Mouse (Mus musculus): ENCODE data around the gene Myl4. TPM values are rescaled to one million over a fixed set of nuclear protein-coding genes. Genes with fewer than 3 reads are reported as not detected.

The Myl4 gene
- polyA plus RNA-seq, 1 experiment from 2014 or later: 115 TPM

- Histone ChIP-seq H3K4me2 (ENCODE audit: low read depth, low read length) (no peak overlapping the region), H3K27me3 (ENCODE audit: control insufficient read depth, insufficient read depth, low read depth, low read length) (no peaks in the 10 kb centered on the region), H3K4me3 (ENCODE audit: low read length) (no peak overlapping the region), H3K9me3 (ENCODE audit: control insufficient read depth, low read length) (no peaks in the 10 kb centered on the region), H3K27ac (ENCODE audit: low read length) (no peak overlapping the region), H3K36me3 (ENCODE audit: control insufficient read depth, insufficient read depth, low read length) (no peaks in the 10 kb centered on the region), H3K9ac (ENCODE audit: low read length) (no peak overlapping the region), H3K4me1 (replicated peaks; ENCODE audit: control insufficient read depth, insufficient read depth, low read length) (peaks cover 11% of the 10 kb centered on the region)
- ATAC-seq (ENCODE audit: low read depth): no peak
- WGBS: 80% methylated on average over 9 of the region's 9 CpGs
Measured at GRCm38 (mm10) chr11:104579084-104579483, 28.6 kb downstream of the Myl4 start.

- no peak overlapping the region for H3K4me3 ChIP-seq (ENCODE audit: low read length)
- no peak for ATAC-seq (ENCODE audit: low read depth)
- WGBS: 92% methylated on average over 8 of the region's 8 CpGs
- no peaks in the 10 kb centered on the region for H3K27me3 ChIP-seq (ENCODE audit: control insufficient read depth, insufficient read depth, low read depth, low read length)
- H3K4me1 ChIP-seq (replicated peaks; ENCODE audit: control insufficient read depth, insufficient read depth, low read length): peaks cover 11% of the 10 kb centered on the region
- H3K36me3 ChIP-seq (ENCODE audit: control insufficient read depth, insufficient read depth, low read length): no peaks in the 10 kb centered on the region
- H3K9me3 ChIP-seq (ENCODE audit: control insufficient read depth, low read length): no peaks in the 10 kb centered on the region
- no peak overlapping the region for H3K9ac ChIP-seq (ENCODE audit: low read length)
- H3K4me2 ChIP-seq (ENCODE audit: low read depth, low read length): no peak overlapping the region
- H3K27ac ChIP-seq (ENCODE audit: low read length): no peak overlapping the region
Measured at GRCm38 (mm10) chr11:104579575-104579974, 29.1 kb downstream of the Myl4 start.

GRCm38 (mm10) chr11:104580091-104580490, 29.6 kb downstream of the Myl4 start:
- Histone ChIP-seq H3K9ac (ENCODE audit: low read length) (no peak overlapping the region), H3K36me3 (ENCODE audit: control insufficient read depth, insufficient read depth, low read length) (no peaks in the 10 kb centered on the region), H3K27me3 (ENCODE audit: control insufficient read depth, insufficient read depth, low read depth, low read length) (no peaks in the 10 kb centered on the region), H3K27ac (ENCODE audit: low read length) (no peak overlapping the region), H3K4me2 (ENCODE audit: low read depth, low read length) (no peak overlapping the region), H3K4me1 (replicated peaks; ENCODE audit: control insufficient read depth, insufficient read depth, low read length) (peaks cover 11% of the 10 kb centered on the region), H3K4me3 (ENCODE audit: low read length) (no peak overlapping the region), H3K9me3 (ENCODE audit: control insufficient read depth, low read length) (no peaks in the 10 kb centered on the region)
- 47% methylated on average over 6 of the region's 6 CpGs for WGBS
- peak; percentile 74 for ATAC-seq (ENCODE audit: low read depth)

GRCm38 (mm10) chr11:104580606-104581005, 30.1 kb downstream of the Myl4 start:
- Histone ChIP-seq H3K27me3 (ENCODE audit: control insufficient read depth, insufficient read depth, low read depth, low read length) (no peaks in the 10 kb centered on the region), H3K9me3 (ENCODE audit: control insufficient read depth, low read length) (no peaks in the 10 kb centered on the region), H3K9ac (ENCODE audit: low read length) (no peak overlapping the region), H3K36me3 (ENCODE audit: control insufficient read depth, insufficient read depth, low read length) (no peaks in the 10 kb centered on the region), H3K4me1 (replicated peaks; ENCODE audit: control insufficient read depth, insufficient read depth, low read length) (peaks cover 11% of the 10 kb centered on the region), H3K4me3 (ENCODE audit: low read length) (no peak overlapping the region), H3K4me2 (ENCODE audit: low read depth, low read length) (no peak overlapping the region), H3K27ac (ENCODE audit: low read length) (no peak overlapping the region; the same call in 1 of the 2 replicates)
- no peak for ATAC-seq (ENCODE audit: low read depth)
- 76% methylated on average over 5 of the region's 5 CpGs for WGBS

- no peaks in the 10 kb centered on the region for H3K36me3 ChIP-seq (ENCODE audit: control insufficient read depth, insufficient read depth, low read length)
Measured at GRCm38 (mm10) chr11:104581446-104582307, 31.2 kb downstream of the Myl4 start.

GRCm38 (mm10) chr11:104582308-104582606, 31.8 kb downstream of the Myl4 start:
- Histone ChIP-seq H3K27me3 (ENCODE audit: control insufficient read depth, insufficient read depth, low read depth, low read length) (no peaks in the 10 kb centered on the region), H3K9me3 (ENCODE audit: control insufficient read depth, low read length) (no peaks in the 10 kb centered on the region), H3K9ac (ENCODE audit: low read length) (no peak overlapping the region), H3K36me3 (ENCODE audit: control insufficient read depth, insufficient read depth, low read length) (no peaks in the 10 kb centered on the region), H3K4me2 (ENCODE audit: low read depth, low read length) (no peak overlapping the region), H3K4me1 (replicated peaks; ENCODE audit: control insufficient read depth, insufficient read depth, low read length) (peaks cover 11% of the 10 kb centered on the region), H3K27ac (ENCODE audit: low read length) (peak overlapping the region; percentile 3; the same call in 1 of the 2 replicates), H3K4me3 (ENCODE audit: low read length) (no peak overlapping the region)
- 58% methylated on average over 2 of the region's 2 CpGs for WGBS
- ATAC-seq (ENCODE audit: low read depth): no peak

More at GRCm38 (mm10) chr11:104581446-104582307, 31.2 kb downstream of the Myl4 start:
- Histone ChIP-seq H3K4me1 (replicated peaks; ENCODE audit: control insufficient read depth, insufficient read depth, low read length) (peaks cover 11% of the 10 kb centered on the region), H3K4me2 (ENCODE audit: low read depth, low read length) (peak overlapping the region; percentile 47), H3K27ac (ENCODE audit: low read length) (peak overlapping the region; percentile 86), H3K9ac (ENCODE audit: low read length) (peak overlapping the region; percentile 49; the same call in 1 of the 2 replicates), H3K9me3 (ENCODE audit: control insufficient read depth, low read length) (no peaks in the 10 kb centered on the region), H3K4me3 (ENCODE audit: low read length) (peak overlapping the region; percentile 29), H3K27me3 (ENCODE audit: control insufficient read depth, insufficient read depth, low read depth, low read length) (no peaks in the 10 kb centered on the region)
- WGBS: 35% methylated on average over 18 of the region's 18 CpGs
- peak; percentile 67 for ATAC-seq (ENCODE audit: low read depth)

GRCm38 (mm10) chr11:104582630-104583364, 32.3 kb downstream of the Myl4 start:
- H3K4me2 ChIP-seq (ENCODE audit: low read depth, low read length): no peak overlapping the region
- 53% methylated on average over 13 of the region's 13 CpGs for WGBS

DNA sequence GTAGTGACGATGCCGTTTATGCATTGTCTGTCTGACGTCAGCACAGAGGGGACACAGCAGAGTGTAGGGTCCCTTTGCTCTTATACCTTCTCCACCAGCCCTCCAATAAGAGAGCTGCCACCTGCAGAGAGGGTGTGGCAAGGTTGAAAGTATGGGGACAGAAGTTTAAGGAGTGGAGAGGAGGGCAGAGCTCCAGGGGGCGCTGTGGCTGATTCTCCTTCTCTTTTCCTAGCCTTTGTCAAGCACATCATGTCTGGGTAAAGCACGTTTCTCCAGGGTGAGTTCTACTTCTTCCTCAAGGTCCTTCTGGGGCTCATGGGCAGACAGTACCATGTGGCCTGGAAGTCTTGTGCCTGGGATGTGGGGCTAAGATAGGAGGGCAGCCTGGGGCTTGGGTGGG, 35.0 kb downstream of the Myl4 start:
- Histone ChIP-seq H3K27me3 (ENCODE audit: control insufficient read depth, insufficient read depth, low read depth, low read length) (no peaks in the 10 kb centered on the region), H3K9ac (ENCODE audit: low read length) (no peak overlapping the region), H3K4me2 (ENCODE audit: low read depth, low read length) (no peak overlapping the region), H3K4me3 (ENCODE audit: low read length) (no peak overlapping the region), H3K27ac (ENCODE audit: low read length) (no peak overlapping the region), H3K4me1 (replicated peaks; ENCODE audit: control insufficient read depth, insufficient read depth, low read length) (peaks cover 4% of the 10 kb centered on the region), H3K9me3 (ENCODE audit: control insufficient read depth, low read length) (no peaks in the 10 kb centered on the region), H3K36me3 (ENCODE audit: control insufficient read depth, insufficient read depth, low read length) (no peaks in the 10 kb centered on the region)
- WGBS: 73% methylated on average over 5 of the region's 5 CpGs
- ATAC-seq (ENCODE audit: low read depth): no peak

More at GRCm38 (mm10) chr11:104582630-104583364, 32.3 kb downstream of the Myl4 start:
- Histone ChIP-seq H3K9me3 (ENCODE audit: control insufficient read depth, low read length) (no peaks in the 10 kb centered on the region), H3K36me3 (ENCODE audit: control insufficient read depth, insufficient read depth, low read length) (no peaks in the 10 kb centered on the region), H3K9ac (ENCODE audit: low read length) (no peak overlapping the region), H3K27me3 (ENCODE audit: control insufficient read depth, insufficient read depth, low read depth, low read length) (no peaks in the 10 kb centered on the region), H3K4me1 (replicated peaks; ENCODE audit: control insufficient read depth, insufficient read depth, low read length) (peaks cover 8% of the 10 kb centered on the region), H3K27ac (ENCODE audit: low read length) (0 out of 2 replicates have a peak overlapping the region, but pooled peaks have one; percentile 3), H3K4me3 (ENCODE audit: low read length) (no peak overlapping the region)
- no peak for ATAC-seq (ENCODE audit: low read depth)

GRCm38 (mm10) chr11:104587904-104588303, 37.4 kb downstream of the Myl4 start:
- no peak overlapping the region for H3K27ac ChIP-seq (ENCODE audit: low read length)
- no peak overlapping the region for H3K4me2 ChIP-seq (ENCODE audit: low read depth, low read length)
- H3K9me3 ChIP-seq (ENCODE audit: control insufficient read depth, low read length): no peaks in the 10 kb centered on the region
- no peaks in the 10 kb centered on the region for H3K27me3 ChIP-seq (ENCODE audit: control insufficient read depth, insufficient read depth, low read depth, low read length)
- WGBS: 87% methylated on average over 9 of the region's 9 CpGs
- H3K4me1 ChIP-seq (replicated peaks; ENCODE audit: control insufficient read depth, insufficient read depth, low read length): peaks cover 11% of the 10 kb centered on the region
- H3K9ac ChIP-seq (ENCODE audit: low read length): no peak overlapping the region
- H3K4me3 ChIP-seq (ENCODE audit: low read length): no peak overlapping the region
- H3K36me3 ChIP-seq (ENCODE audit: control insufficient read depth, insufficient read depth, low read length): no peaks in the 10 kb centered on the region
- ATAC-seq (ENCODE audit: low read depth): no peak
